Mouse (Mus musculus): Measurements from ENCODE around the gene Prr12. TPM values are rescaled to one million over a fixed set of nuclear protein-coding genes. Genes with fewer than 3 reads are reported as not detected.

The Prr12 gene
- polyA plus RNA-seq, 1 experiment from 2014 or later, result 12.2 TPM

DNA sequence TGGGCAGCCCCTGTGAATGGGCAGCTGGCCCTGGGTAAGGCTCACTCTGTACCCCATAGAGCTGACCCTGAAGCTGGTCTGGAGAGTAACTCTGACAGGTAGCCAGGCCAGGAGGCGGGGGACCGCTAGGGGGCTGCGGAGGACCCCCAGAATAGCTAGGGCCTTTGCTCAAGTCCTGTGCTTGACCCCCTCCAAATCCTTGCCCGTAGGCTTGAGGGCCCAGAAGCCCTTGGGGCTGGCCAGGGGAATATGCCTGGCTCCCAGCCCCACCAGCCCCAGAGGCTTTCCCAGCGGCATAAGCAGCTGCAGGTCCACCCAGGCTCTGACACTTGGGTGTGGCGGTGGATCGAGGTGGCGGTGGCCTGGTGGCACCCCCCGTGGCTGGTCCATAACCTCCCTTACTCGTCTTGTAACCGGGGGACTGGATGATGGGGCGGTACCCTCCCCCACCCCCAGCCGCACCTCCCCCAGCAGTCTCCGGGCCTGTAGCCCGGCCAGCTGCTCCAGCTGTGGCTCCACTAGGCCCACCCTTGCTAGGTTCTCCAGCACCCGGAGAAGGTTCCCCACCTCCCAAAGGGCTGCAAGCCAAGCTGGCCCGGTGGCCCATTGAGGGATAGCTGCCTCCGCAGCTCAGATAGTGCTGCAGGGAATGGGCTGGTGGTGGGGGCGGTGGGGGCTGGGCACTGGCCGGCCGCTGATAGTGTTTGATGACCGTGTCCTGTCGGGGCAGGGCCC is 3.6 kb downstream of the Prr12 start:
- Histone ChIP-seq H3K36me3 (ENCODE audit: control insufficient read depth, insufficient read depth, low read length) (peaks cover 55% of the 10 kb centered on the region), H3K4me3 (ENCODE audit: low read depth, low read length) (no peak overlapping the region), H3K4me1 (ENCODE audit: control insufficient read depth, insufficient read depth, low read length) (peaks cover 17% of the 10 kb centered on the region), H3K9me3 (ENCODE audit: control insufficient read depth, low read length) (no peaks in the 10 kb centered on the region), H3K27me3 (ENCODE audit: control insufficient read depth, insufficient read depth, low read length) (no peaks in the 10 kb centered on the region), H3K27ac (ENCODE audit: low read depth, low read length) (no peak overlapping the region), H3K9ac (ENCODE audit: low read length) (no peak overlapping the region), H3K4me2 (no peak overlapping the region)
- no peak for ATAC-seq (ENCODE audit: low FRiP score)
- DNase-seq (ENCODE audit: low spot score, missing footprints), result no peak
- WGBS, result 95% methylated on average over 22 of the region's 23 CpGs

DNA sequence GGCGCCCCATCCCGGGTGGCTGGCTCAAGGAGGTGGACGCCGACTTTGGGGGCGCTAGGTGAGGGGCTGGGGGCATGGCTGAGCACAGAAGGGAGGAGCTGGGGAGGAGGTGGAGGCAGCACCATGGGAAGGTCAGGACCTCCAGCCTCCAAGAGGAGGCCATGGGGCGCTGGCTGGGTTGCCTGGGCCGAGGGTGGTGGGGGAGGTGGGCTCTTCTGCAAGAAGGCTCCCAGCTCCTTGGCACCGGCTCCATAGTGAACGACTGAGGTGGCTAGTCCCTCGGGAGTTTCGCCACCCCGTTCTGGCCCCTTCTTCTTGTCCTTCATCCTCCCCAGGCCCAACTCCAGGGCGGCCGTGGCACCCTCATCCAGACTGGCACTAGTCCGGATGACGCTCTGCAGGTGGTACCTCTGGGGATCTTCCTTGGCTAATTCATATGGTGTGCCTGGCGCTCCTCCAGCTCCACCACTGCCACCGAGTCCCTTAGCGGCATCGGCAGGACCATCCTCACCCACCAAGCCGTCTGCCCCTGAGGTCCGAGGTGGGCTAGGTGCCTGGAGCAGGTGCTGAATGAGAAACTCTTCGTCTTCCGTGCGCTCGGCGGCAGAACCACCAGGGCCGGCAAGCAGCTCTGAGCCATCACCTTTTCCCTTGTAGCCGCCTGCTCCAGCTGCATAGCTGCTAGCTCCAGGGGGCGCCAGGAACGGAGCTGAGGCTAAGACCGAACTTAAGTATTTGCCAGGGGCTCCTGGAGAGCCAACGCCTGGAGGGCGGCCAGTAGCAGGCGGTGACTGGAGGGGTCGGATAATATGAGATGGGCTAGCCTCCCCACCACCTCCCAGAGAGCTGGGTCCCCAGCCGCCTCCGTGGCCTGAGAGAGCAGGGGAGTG is 4.4 kb downstream of the Prr12 start:
- WGBS, result 94% methylated on average over 37 of the region's 38 CpGs
- Histone ChIP-seq H3K27me3 (ENCODE audit: control insufficient read depth, insufficient read depth, low read length) (no peaks in the 10 kb centered on the region), H3K36me3 (ENCODE audit: control insufficient read depth, insufficient read depth, low read length) (peaks cover 59% of the 10 kb centered on the region), H3K9ac (ENCODE audit: low read length) (no peak overlapping the region), H3K27ac (ENCODE audit: low read depth, low read length) (no peak overlapping the region), H3K4me1 (ENCODE audit: control insufficient read depth, insufficient read depth, low read length) (peaks cover 12% of the 10 kb centered on the region), H3K4me3 (ENCODE audit: low read depth, low read length) (no peak overlapping the region), H3K9me3 (ENCODE audit: control insufficient read depth, low read length) (no peaks in the 10 kb centered on the region), H3K4me2 (no peak overlapping the region)
- ATAC-seq (ENCODE audit: low FRiP score) (no peak), DNase-seq (ENCODE audit: low spot score, missing footprints) (no peak)

DNA sequence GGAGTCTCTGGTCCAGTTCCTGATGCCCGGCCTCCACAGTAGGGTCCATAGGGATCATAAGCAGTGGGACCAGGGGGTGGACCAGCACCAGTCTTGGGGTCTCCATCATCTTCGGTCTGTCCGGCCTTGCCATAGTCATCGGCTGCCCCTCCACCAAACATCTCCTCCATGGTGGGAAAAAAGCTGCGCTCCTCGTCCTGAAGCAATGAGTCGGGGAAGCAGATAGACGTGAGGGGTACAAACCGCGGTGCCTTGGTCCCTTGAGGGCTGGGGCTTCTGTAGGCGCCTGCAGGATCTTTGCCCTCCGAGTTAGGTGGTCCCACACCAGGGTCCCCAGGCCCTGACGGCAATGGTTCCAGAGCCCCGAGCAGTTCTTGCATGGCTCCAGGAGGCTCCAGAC is 5.2 kb downstream of the Prr12 start:
- WGBS, result 98% methylated on average over 14 of the region's 14 CpGs
- H3K4me1 ChIP-seq (ENCODE audit: control insufficient read depth, insufficient read depth, low read length), result peaks cover 12% of the 10 kb centered on the region
- DNase-seq (ENCODE audit: low spot score, missing footprints), result no peak
- H3K4me2 ChIP-seq, result no peak overlapping the region
- H3K9ac ChIP-seq (ENCODE audit: low read length), result no peak overlapping the region
- no peaks in the 10 kb centered on the region for H3K9me3 ChIP-seq (ENCODE audit: control insufficient read depth, low read length)
- peaks cover 60% of the 10 kb centered on the region for H3K36me3 ChIP-seq (ENCODE audit: control insufficient read depth, insufficient read depth, low read length)
- no peaks in the 10 kb centered on the region for H3K27me3 ChIP-seq (ENCODE audit: control insufficient read depth, insufficient read depth, low read length)
- no peak overlapping the region for H3K27ac ChIP-seq (ENCODE audit: low read depth, low read length)
- ATAC-seq (ENCODE audit: low FRiP score), result no peak
- no peak overlapping the region for H3K4me3 ChIP-seq (ENCODE audit: low read depth, low read length)

DNA sequence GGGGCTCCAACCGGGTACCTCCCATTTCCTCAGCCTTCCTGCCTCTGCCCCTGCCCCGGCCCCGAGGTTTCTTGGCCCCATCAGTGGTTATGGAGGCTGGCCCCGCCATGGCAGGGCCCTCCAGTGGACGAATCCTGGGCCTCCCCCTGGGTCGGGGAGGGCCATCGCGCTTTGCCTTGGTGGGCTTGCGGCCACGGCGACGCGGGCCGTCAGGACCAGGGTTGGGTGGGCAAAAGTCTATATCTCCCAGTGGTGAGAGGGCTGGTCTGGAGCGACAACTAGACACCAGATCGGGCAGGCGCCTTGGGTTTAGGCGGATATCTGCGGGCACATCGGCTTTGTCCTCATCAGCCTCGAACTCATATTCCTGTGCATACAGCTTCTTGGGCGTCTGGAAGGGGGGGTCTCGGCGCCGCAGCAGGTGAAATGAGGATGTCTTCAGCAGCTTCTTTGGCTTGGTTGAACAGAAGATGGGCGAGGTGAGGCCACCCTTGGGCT is 5.8 kb downstream of the Prr12 start:
- WGBS, result 95% methylated on average over 26 of the region's 26 CpGs
- Histone ChIP-seq H3K36me3 (ENCODE audit: control insufficient read depth, insufficient read depth, low read length) (peaks cover 63% of the 10 kb centered on the region), H3K27ac (ENCODE audit: low read depth, low read length) (no peak overlapping the region), H3K9ac (ENCODE audit: low read length) (no peak overlapping the region), H3K27me3 (ENCODE audit: control insufficient read depth, insufficient read depth, low read length) (no peaks in the 10 kb centered on the region), H3K9me3 (ENCODE audit: control insufficient read depth, low read length) (no peaks in the 10 kb centered on the region), H3K4me3 (ENCODE audit: low read depth, low read length) (no peak overlapping the region), H3K4me1 (ENCODE audit: control insufficient read depth, insufficient read depth, low read length) (peaks cover 12% of the 10 kb centered on the region), H3K4me2 (no peak overlapping the region)
- no peak for ATAC-seq (ENCODE audit: low FRiP score)
- DNase-seq (ENCODE audit: low spot score, missing footprints), result no peak

DNA sequence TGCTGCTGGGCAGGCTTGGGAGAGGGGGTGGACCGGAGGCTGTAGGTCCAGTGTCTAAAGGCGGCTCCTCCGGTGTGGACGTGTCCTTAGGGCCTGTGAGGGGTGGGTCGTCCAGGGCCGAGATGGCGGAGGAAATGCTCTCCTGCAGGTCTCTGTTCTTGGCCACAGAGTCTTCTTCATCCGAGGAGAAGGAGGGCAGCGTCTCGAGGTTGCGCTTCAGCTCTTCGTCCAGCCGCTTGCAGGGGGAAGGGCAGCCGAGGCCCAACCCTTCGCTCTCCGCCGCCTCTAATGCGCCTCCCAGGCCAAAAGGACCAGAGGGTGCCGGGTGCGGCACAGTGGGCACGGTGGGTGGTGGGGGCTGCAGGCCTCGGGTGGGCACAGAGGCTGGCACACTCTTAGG is 6.9 kb downstream of the Prr12 start:
- Histone ChIP-seq H3K4me2 (no peak overlapping the region), H3K4me1 (ENCODE audit: control insufficient read depth, insufficient read depth, low read length) (0 out of 2 replicates have a peak, but pooled peaks cover 3% of the 10 kb centered on the region), H3K9ac (ENCODE audit: low read length) (no peak overlapping the region), H3K9me3 (ENCODE audit: control insufficient read depth, low read length) (no peaks in the 10 kb centered on the region), H3K27ac (ENCODE audit: low read depth, low read length) (no peak overlapping the region), H3K36me3 (ENCODE audit: control insufficient read depth, insufficient read depth, low read length) (peaks cover 71% of the 10 kb centered on the region), H3K4me3 (ENCODE audit: low read depth, low read length) (no peak overlapping the region), H3K27me3 (ENCODE audit: control insufficient read depth, insufficient read depth, low read length) (no peaks in the 10 kb centered on the region)
- WGBS, result 94% methylated on average over 22 of the region's 22 CpGs
- DNase-seq (ENCODE audit: low spot score, missing footprints), result no peak
- ATAC-seq (ENCODE audit: low FRiP score), result no peak

DNA sequence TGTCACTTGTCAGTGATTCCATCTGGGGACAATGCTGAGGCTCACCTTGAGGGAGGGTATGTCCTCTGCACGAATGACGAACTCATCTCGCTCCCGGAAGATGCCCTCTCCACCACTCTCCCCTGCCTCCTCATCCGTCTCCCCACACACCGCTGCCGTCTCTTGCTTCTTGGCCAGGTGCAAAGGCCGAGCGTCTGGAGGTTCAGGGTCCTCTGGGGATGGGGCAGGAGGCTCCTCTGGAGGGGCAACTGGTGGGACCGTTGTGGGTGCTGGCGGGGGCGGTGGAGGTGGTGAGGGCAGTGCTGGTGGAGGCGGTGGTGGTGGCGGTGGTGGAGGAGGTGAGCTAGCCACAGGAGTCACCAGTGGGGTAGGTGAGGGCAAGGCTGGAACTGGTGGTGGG is 9.4 kb downstream of the Prr12 start:
- 97% methylated on average over 13 of the region's 14 CpGs for WGBS
- Histone ChIP-seq H3K9me3 (ENCODE audit: control insufficient read depth, low read length) (no peaks in the 10 kb centered on the region), H3K27ac (ENCODE audit: low read depth, low read length) (no peak overlapping the region), H3K4me2 (no peak overlapping the region), H3K9ac (ENCODE audit: low read length) (no peak overlapping the region), H3K27me3 (ENCODE audit: control insufficient read depth, insufficient read depth, low read length) (no peaks in the 10 kb centered on the region), H3K4me3 (ENCODE audit: low read depth, low read length) (no peak overlapping the region), H3K4me1 (ENCODE audit: control insufficient read depth, insufficient read depth, low read length) (no peaks in the 10 kb centered on the region), H3K36me3 (ENCODE audit: control insufficient read depth, insufficient read depth, low read length) (peaks cover 68% of the 10 kb centered on the region)
- DNase-seq (ENCODE audit: low spot score, missing footprints) (no peak), ATAC-seq (ENCODE audit: low FRiP score) (no peak)

DNA sequence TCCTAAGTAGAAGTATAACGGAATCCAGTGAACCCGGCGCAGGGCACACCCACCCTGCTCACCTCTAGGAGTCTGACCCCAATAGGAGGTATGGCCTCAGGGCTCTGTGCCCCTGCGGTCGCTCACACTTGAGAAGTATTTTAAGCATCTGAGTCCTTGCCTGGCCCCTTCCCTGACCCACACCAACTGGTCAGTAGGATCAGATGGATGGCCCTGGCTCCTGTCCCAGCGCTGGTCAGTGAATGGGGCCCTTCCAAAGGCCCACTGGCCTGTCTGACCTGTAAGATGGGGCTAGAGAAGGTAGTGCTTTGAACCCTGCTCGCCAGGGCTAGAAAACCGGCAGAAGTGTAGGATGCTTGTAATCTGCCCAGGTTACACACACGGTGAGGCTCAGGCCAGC is 11.8 kb downstream of the Prr12 start:
- Histone ChIP-seq H3K4me3 (ENCODE audit: low read depth, low read length) (no peak overlapping the region), H3K27ac (ENCODE audit: low read depth, low read length) (no peak overlapping the region), H3K4me1 (ENCODE audit: control insufficient read depth, insufficient read depth, low read length) (no peaks in the 10 kb centered on the region), H3K27me3 (ENCODE audit: control insufficient read depth, insufficient read depth, low read length) (no peaks in the 10 kb centered on the region), H3K9ac (ENCODE audit: low read length) (no peak overlapping the region), H3K9me3 (ENCODE audit: control insufficient read depth, low read length) (no peaks in the 10 kb centered on the region), H3K36me3 (ENCODE audit: control insufficient read depth, insufficient read depth, low read length) (peaks cover 58% of the 10 kb centered on the region), H3K4me2 (no peak overlapping the region)
- DNase-seq (ENCODE audit: low spot score, missing footprints) (no peak), ATAC-seq (ENCODE audit: low FRiP score) (no peak)
- 94% methylated on average over 9 of the region's 9 CpGs for WGBS

DNA sequence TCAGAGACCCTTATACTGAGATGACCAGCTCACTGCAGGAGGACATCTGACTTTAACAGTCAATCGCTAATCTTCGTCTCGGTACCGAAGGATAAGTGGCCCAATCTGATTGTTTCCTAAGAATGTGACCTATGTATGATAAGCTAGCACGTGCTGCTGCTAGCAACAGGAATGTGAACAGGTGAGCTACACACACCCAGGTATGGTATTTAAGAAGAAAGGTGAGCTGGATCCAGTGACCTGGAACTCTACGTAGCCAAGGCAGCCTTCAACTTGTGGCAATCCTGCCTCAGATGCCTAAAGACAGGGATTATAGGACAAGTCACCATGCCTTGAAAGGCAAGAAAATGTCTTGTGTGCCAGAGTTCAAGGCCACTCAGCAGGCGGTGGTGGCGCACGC is 14.3 kb downstream of the Prr12 start:
- H3K4me3 ChIP-seq (ENCODE audit: low read depth, low read length), result no peak overlapping the region
- H3K27ac ChIP-seq (ENCODE audit: low read depth, low read length), result no peak overlapping the region
- H3K36me3 ChIP-seq (ENCODE audit: control insufficient read depth, insufficient read depth, low read length), result peaks cover 62% of the 10 kb centered on the region
- no peak overlapping the region for H3K9ac ChIP-seq (ENCODE audit: low read length)
- DNase-seq (ENCODE audit: low spot score, missing footprints) (no peak), ATAC-seq (ENCODE audit: low FRiP score) (no peak)
- H3K9me3 ChIP-seq (ENCODE audit: control insufficient read depth, low read length), result no peaks in the 10 kb centered on the region
- 90% methylated on average over 9 of the region's 9 CpGs for WGBS
- no peaks in the 10 kb centered on the region for H3K4me1 ChIP-seq (ENCODE audit: control insufficient read depth, insufficient read depth, low read length)
- H3K4me2 ChIP-seq, result no peak overlapping the region
- no peaks in the 10 kb centered on the region for H3K27me3 ChIP-seq (ENCODE audit: control insufficient read depth, insufficient read depth, low read length)

DNA sequence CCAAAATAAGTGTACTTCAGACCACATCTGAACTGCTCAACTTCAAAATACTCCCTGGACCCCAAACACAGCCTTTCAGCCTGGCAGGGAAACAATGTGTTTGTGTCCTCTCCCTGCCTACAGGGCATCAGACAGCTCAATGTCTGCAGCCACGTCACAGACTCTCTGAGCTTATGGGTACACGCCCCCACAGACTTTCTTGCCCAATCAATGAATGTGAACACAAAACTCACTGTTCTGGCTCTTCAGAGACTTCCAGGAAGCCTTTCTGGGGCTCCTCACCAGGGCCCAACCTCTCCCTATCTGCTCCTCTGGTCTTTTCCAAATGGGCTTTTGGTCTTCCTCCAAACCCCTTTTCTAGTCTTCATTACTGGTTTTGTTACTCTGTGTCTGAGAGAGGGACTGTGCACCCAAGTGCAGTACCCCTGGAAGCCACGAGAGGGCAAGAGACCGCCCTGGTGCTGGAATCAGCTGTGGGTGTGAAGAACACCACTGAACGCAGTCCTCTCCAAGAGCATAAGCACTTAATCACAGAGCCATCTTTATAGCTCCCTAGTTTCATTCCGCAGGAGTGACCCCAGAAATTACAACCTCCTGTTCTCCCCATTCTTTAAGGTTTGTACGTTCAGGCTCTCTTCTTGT is 14.8 kb downstream of the Prr12 start:
- H3K36me3 ChIP-seq (ENCODE audit: control insufficient read depth, insufficient read depth, low read length), result peaks cover 62% of the 10 kb centered on the region
- H3K27ac ChIP-seq (ENCODE audit: low read depth, low read length), result no peak overlapping the region
- WGBS, result 76% methylated on average over 7 of the region's 7 CpGs
- H3K9ac ChIP-seq (ENCODE audit: low read length), result no peak overlapping the region
- no peaks in the 10 kb centered on the region for H3K27me3 ChIP-seq (ENCODE audit: control insufficient read depth, insufficient read depth, low read length)
- no peak overlapping the region for H3K4me3 ChIP-seq (ENCODE audit: low read depth, low read length)
- no peaks in the 10 kb centered on the region for H3K4me1 ChIP-seq (ENCODE audit: control insufficient read depth, insufficient read depth, low read length)
- no peak overlapping the region for H3K4me2 ChIP-seq
- no peaks in the 10 kb centered on the region for H3K9me3 ChIP-seq (ENCODE audit: control insufficient read depth, low read length)
- DNase-seq (ENCODE audit: low spot score, missing footprints) (peak; percentile 94), ATAC-seq (ENCODE audit: low FRiP score) (no peak)

Measured in midbrain, embryonic 11.5 days (tissue).